Mouse (Mus musculus): ENCODE data around the gene Gm21119.
"Not testable (repeated sequence)": the region's sequence is repeated elsewhere in the genome, so short reads cannot be mapped to it uniquely, and the experiment has no call there.

The Gm21119 gene

DNA sequence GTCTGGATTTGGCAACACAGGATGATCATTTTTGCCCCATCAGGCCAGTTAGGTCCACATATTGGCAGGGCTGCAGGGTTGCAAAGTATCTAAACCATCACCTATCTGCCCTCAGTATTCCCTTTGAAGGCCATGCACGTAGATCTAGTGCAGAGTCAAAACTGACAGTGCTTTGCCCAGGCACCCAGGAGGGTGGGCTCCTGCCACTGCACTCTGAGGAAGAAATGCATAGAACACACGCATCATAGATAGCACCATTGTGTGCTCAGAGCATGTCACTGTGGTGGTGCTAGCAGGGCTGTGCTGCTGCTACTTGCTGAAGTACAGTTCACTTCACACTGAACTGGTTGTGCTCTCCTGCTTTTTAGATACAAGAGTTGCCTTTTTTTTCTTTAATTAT lies at the start of gene Gm21119:
Gm21119 (plus strand) TSS at position 301 of the 400 bp plus-strand sequence.
- DNase-seq: not testable (repeated sequence)

DNA sequence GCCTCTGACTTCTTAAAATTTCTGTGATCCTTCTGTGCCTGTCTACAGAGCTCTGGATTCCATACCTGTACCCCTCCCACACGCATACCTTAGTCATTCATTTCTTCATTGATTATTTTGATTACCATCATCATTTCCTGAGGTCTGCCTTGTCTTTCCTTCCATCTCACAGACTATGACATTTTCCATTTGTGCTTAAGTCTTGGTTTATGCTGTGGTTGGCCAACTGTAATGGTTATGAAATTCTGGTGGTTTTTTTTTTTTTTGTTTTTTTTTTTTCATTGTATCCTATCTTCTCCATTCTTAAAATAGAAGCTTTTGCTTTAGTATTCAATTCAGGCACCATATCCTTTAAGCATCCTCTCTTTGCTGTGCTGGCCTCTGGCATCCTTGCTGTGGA lies 48.0 kb upstream of the Gm21119 start:
- DNase-seq: not testable (repeated sequence)

DNA sequence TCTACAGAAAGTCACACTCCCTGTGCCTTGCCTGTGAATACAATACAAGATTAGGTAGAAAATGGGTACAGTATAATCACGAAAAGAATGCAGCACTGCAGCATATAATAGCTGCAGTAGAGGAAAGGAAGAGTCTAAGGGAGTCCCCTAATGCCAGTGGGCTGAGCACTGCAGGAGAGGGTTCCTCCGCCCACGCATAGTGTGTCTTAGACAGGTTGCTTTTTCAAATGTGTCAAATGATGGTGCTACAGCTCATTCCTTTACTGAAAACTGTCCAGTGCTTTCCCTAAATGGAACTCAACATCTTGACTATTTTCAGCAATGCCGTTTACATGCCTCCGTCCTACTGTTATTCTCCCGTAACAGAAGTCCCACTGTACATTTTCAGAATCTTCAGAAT lies 33.6 kb upstream of the Gm21119 start:
- DNase-seq: not testable (repeated sequence)

GRCm38 (mm10) chr8:20582772-20583171 lies 31.9 kb upstream of the Gm21119 start:
- not testable (repeated sequence) for DNase-seq

DNA sequence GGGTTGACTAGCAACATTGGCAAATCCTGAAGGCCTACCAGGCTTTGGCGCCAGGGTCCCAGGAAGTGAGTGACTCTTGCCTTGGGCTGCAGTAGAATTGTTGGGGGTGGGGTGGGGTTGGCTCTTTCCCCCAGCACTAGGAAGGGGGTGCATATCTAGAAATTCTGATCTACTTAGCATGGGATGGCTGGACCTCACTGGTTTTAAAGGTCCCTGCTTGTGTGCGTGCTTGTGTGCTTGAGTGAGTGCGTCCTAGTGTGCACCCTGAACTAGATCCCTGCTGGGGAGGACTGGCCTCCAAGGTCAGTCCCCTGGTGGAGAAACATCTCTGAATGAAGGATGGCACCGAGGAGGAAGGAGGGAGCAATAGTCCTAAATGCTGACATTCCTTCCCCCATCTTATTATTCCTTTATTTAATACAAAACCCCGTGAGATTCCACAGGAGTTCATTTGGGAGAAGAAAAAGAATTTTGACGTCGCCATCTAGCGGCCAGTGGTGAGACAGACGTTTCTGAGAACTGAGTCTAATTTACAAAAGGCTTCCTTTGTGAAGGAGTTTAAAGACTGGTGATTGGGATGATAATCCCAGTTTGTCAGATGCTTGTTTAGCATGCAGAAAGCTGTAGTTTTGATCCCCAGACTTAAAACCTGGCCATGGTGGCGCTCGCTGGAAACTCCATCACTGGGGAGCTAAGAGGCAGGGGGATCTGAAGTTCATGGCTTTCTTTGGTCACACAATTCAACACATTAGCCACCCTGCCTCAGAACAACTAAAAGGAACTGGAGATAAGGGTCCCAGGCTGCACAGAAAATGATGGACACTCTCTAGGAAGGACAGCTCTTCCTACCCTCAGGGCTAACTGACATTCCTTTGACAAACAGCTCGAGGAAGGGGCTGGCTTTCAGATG lies 26.2 kb upstream of the Gm21119 start:
- peak in 1 of 2 experiments; percentile 26 for DNase-seq

- DNase-seq: peak in 1 of 2 experiments; percentile 19
Measured at GRCm38 (mm10) chr8:20589178-20589539, 25.6 kb upstream of the Gm21119 start.

GRCm38 (mm10) chr8:20590117-20590997 lies 24.4 kb upstream of the Gm21119 start:
- peak in 1 of 2 experiments; percentile 51 for DNase-seq

DNA sequence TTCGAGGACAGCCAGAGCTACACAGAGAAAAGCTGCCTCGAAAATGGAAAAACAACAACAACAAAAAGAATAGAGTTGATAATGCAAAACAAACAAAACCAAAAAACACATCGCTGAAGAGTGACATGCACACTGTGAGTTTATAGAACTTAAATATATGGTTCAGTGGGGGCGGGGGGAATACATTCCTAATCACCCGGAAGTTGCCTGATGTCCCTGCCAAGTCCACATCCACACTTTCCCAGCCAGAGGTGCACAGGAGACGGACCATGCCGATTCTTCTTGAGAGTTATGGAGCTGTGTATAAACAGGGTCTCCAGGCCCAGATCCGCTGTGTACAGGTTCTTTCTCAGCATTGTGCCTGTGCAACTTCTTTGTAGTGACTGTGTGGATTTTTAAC lies 23.7 kb upstream of the Gm21119 start:
- DNase-seq: not testable (repeated sequence)

DNA sequence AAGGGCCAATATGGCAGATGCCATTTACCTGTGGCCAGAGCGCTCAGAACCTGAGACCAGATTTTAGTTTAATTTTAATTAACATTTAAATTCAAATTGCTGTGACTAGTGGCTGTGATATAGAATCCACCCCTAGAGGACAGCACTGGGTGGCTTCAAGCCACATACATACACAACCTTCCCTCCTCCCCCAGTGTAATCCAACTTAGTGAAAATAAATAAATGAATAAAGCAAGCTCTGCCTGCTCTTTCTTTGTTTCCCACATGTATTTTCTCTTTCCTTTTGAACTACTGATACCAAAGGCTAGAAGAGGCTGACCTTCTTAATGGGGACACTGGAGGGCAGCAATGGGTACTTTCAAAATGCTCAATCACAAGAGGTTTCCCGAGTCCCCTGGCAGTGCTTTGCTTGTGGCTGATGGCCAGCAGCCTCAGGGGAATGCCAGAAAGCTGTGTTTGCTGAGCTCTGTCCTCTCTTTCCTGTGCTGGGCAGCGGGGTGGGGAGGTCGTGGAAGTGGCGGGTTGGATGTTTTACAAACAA lies 21.9 kb upstream of the Gm21119 start:
- DNase-seq: peak; percentile 58 to 64

DNA sequence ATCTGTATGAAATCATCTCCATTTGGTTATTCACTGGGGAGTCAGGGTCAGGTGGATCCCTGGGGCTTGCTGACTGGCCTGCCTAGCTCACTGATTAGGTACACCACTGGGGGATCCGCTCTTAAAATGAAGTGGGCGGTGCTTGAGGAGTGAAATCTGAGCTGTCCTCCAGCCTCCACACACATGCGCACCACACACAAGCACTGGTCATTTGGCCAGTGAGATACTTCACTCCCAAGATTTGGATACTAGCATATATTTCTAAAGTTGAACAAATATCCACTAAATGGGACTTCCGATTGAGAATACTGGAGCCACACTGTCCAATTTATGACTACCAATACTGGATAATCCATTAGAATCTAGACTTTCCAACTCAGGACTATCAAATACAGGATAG lies 20.9 kb upstream of the Gm21119 start:
- peak in 1 of 2 experiments; percentile 59 for DNase-seq

- DNase-seq: peak in 1 of 2 experiments; percentile 6
Measured at GRCm38 (mm10) chr8:20596081-20596841, 18.5 kb upstream of the Gm21119 start.

- DNase-seq: peak in 1 of 2 experiments; percentile 55
Measured at GRCm38 (mm10) chr8:20596842-20597708, 17.6 kb upstream of the Gm21119 start.

GRCm38 (mm10) chr8:20598300-20599170 lies 16.2 kb upstream of the Gm21119 start:
- not testable (repeated sequence) for DNase-seq

- DNase-seq: not testable (repeated sequence)
Measured at GRCm38 (mm10) chr8:20599350-20599749, 15.4 kb upstream of the Gm21119 start.

- DNase-seq: not testable (repeated sequence)
Measured at GRCm38 (mm10) chr8:20610856-20611255, 3.9 kb upstream of the Gm21119 start.

DNA sequence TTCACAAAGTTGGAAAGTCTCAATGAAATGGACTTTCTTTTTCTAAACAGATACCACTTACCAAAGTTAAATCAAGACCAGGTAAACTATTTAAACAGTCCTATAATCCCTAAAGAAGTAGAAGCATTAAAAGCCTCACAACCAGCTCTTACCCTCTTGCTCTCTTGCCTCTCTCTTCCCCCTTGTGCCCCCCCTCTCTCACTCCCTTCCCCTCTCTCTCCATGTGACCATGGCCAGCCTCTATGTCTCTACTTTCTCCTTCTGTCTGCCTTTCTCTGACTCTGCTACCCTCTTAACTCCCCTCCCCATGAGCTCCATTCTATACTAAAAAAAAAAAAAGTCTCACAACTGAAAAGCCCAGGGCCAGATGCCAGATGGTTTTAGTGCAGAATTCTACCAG lies 2.0 kb upstream of the Gm21119 start:
- DNase-seq: not testable (repeated sequence)

GRCm38 (mm10) chr8:20630766-20631165 lies 16.0 kb downstream of the Gm21119 start:
- not testable (repeated sequence) for DNase-seq

- DNase-seq: not testable (repeated sequence)
Measured at GRCm38 (mm10) chr8:20637931-20638330, 23.2 kb downstream of the Gm21119 start.

DNA sequence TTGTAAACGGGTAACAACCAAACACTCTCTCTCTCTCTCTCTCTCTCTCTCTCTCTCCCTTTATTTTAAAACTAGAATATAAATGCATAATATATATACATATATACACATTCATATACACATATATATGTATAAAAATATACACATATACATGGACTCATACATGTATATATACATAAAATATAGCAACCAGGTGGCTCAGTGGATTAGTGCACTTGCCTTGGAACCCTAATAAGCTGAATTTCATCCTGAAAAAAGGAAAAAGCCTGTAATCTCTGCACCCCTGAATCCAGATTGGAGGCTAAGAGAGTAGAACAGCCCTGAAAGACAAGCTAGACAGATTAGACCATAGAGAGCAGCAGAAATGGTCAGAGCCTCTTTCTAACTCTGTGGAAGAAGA lies 28.8 kb downstream of the Gm21119 start:
- peak in 1 of 2 experiments; percentile 8 for DNase-seq

GRCm38 (mm10) chr8:20652976-20653375 lies 38.3 kb downstream of the Gm21119 start:
- peak in 1 of 2 experiments; percentile 9 for DNase-seq
